Mouse (Mus musculus): ENCODE data around the gene Gm10974. TPM values are rescaled to one million over a fixed set of nuclear protein-coding genes. Genes with fewer than 3 reads are reported as not detected.

Gene Gm10974
- polyA plus RNA-seq, 1 experiment from 2014 or later: not detected

DNA sequence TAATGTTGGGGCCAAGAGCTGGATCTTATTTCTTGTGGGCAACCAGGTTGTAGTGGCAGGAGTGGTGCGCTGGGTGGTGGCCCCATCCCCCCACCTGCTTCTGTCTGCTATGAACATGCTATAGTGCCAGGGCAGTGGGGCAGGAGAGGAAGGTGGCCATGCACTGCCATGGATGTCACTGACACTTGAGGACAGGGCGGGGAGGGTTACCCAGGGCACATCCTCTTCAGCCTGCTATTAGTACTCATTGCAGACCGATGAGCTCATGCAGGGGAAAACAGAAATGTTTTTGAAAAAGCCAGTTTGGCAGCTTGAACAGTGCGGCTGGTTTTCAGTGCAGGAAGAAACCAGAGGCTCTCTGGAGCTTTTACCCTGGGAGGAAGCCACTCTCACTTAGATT lies 51.1 kb downstream of the Gm10974 start:
- no peak overlapping the region for H3K4me3 ChIP-seq
- H3K36me3 ChIP-seq: no peaks in the 10 kb centered on the region
- WGBS: 90% methylated on average over 4 of the region's 4 CpGs
- ATAC-seq (ENCODE audit: low FRiP score, low read depth): no peak
- 0 out of 2 replicates have a peak, but pooled peaks cover 5% of the 10 kb centered on the region for H3K27me3 ChIP-seq (replicated peaks)
- no peak overlapping the region for H3K9ac ChIP-seq
- no peaks in the 10 kb centered on the region for H3K4me1 ChIP-seq
- H3K4me2 ChIP-seq (replicated peaks): no peak overlapping the region
- no peaks in the 10 kb centered on the region for H3K9me3 ChIP-seq
- H3K27ac ChIP-seq: no peak overlapping the region

DNA sequence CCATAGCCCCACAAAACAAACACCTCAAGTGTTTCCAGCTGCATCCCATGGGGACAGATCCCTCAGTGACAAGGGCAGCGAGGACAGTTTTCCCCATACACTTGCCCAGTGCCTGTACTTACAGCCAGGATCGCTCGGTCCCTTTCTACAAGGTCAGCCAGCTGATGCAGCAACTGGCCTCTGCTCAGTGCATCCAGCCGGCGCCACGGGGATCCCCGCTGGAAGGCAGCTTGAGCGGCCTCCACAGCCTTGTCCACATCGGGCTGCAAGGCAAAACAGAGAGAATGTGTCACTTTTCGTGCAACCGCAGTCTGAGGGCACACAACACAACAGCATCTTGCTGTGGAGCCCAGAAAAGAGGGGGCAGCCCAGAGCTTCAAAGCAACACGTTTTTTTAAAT lies 53.3 kb downstream of the Gm10974 start:
- Histone ChIP-seq H3K4me2 (replicated peaks) (no peak overlapping the region), H3K4me1 (no peaks in the 10 kb centered on the region), H3K27me3 (replicated peaks) (peaks cover 11% of the 10 kb centered on the region; the same call in 1 of the 2 replicates), H3K27ac (no peak overlapping the region), H3K9me3 (no peaks in the 10 kb centered on the region), H3K4me3 (no peak overlapping the region), H3K9ac (no peak overlapping the region), H3K36me3 (no peaks in the 10 kb centered on the region)
- WGBS: 56% methylated on average over 12 of the region's 12 CpGs
- no peak for ATAC-seq (ENCODE audit: low FRiP score, low read depth)

DNA sequence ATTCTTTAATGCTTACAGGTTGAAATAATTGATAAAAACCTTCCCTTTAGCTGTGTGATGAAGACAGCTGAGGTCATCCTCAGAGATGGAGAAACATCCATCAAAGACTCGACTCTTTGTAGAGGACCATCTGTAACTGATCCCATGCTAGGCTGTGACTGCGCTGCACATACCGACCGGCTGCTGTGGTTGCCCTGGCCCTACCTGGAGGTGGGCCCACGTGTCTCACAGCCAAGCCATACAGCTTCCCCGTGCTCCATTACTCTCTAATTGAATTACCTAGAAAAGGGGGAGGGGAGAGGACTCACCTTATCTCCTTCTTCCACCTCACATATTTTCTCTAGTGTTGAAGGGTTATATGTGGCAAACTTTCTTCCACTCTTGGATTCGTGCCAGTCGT lies 56.2 kb downstream of the Gm10974 start:
- Histone ChIP-seq H3K27me3 (replicated peaks) (peaks cover 37% of the 10 kb centered on the region), H3K4me1 (peaks cover 2% of the 10 kb centered on the region), H3K4me2 (replicated peaks) (no peak overlapping the region), H3K9me3 (no peaks in the 10 kb centered on the region), H3K36me3 (no peaks in the 10 kb centered on the region), H3K27ac (no peak overlapping the region), H3K4me3 (no peak overlapping the region), H3K9ac (no peak overlapping the region)
- ATAC-seq (ENCODE audit: low FRiP score, low read depth): no peak
- WGBS: 77% methylated on average over 8 of the region's 8 CpGs

GRCm38 (mm10) chr7:66427053-66427436 lies 61.3 kb downstream of the Gm10974 start:
- Histone ChIP-seq H3K9ac (peak overlapping the region; percentile 42; the same call in 1 of the 2 replicates), H3K4me2 (replicated peaks) (peak overlapping the region; percentile 95), H3K9me3 (no peaks in the 10 kb centered on the region), H3K36me3 (no peaks in the 10 kb centered on the region), H3K4me1 (peaks cover 13% of the 10 kb centered on the region), H3K27ac (no peak overlapping the region), H3K27me3 (replicated peaks) (peaks cover 65% of the 10 kb centered on the region), H3K4me3 (peak overlapping the region; percentile 45)
- peak; percentile 69 for ATAC-seq (ENCODE audit: low FRiP score, low read depth)
- under 1% methylated on average over 23 of the region's 23 CpGs for WGBS

DNA sequence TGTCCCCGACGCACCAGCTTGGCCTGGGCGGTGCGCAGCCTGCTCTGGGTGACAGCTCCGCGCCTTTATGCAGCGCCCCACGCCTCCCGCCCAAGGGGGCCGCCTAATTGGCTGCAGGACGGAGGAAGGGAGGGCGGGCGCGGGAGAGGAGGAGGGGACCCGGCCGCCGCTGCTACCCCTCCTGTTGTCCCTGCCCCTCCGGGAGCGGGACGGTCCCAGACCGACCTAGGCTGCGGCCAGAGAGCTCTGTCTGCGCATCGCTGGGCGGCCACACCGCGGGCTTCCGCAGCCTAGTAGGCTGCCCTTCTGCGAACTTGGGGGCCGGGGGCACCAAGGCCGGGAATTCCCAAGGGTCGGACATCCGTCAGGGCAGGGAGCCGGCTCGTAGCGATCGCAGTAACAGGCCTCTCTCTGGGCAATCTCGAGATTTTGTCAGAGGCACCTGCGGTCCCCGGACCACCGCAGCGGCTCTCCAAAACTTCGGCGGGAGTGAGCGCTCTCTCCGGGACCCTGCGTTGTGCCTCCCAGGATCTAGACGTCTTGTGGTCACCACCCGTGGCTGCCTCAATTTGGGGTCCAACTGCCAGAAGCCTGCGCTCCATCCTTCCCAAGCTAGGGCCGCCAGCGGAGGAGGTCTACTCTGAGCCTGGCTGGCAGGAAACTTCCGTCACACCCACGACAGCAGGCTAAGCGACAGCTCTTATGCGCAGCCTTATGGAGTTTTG lies 61.9 kb downstream of the Gm10974 start, which contains the start of gene Aldh1a3:
Aldh1a3 (minus strand) TSS at position 81 of the 725 bp plus-strand sequence.
- H3K9ac ChIP-seq: peak within 1 kb of the TSS; percentile 42; the same call in 1 of the 2 replicates
- H3K4me3 ChIP-seq: peak within 1 kb of the TSS; percentile 45
- H3K27ac ChIP-seq: no peak within 1 kb of the TSS
- no peaks in the 10 kb centered on the region for H3K36me3 ChIP-seq
- no peaks in the 10 kb centered on the region for H3K9me3 ChIP-seq
- WGBS: 1% methylated on average over 56 of the region's 56 CpGs
- peaks cover 13% of the 10 kb centered on the region for H3K4me1 ChIP-seq
- peak; percentile 68 for ATAC-seq (ENCODE audit: low FRiP score, low read depth)
- peaks cover 65% of the 10 kb centered on the region for H3K27me3 ChIP-seq (replicated peaks)
- H3K4me2 ChIP-seq (replicated peaks): peak within 1 kb of the TSS; percentile 95

- Histone ChIP-seq H3K4me1 (no peaks in the 10 kb centered on the region), H3K27ac (no peak overlapping the region), H3K27me3 (replicated peaks) (peaks cover 7% of the 10 kb centered on the region; the same call in 1 of the 2 replicates), H3K4me3 (no peak overlapping the region), H3K9me3 (no peaks in the 10 kb centered on the region), H3K4me2 (replicated peaks) (no peak overlapping the region), H3K36me3 (no peaks in the 10 kb centered on the region), H3K9ac (no peak overlapping the region)
- 44% methylated on average over 10 of the region's 10 CpGs for WGBS
- ATAC-seq (ENCODE audit: low FRiP score, low read depth): no peak
Observed at GRCm38 (mm10) chr7:66434453-66434935, 68.8 kb downstream of the Gm10974 start.

Small RNAs within 50 kb of the gene (microRNA-seq; reads per million reads assigned to microRNA genes)
- gene Mir7057: not detected

Other genes with a start within 250 kb of the Gm10974 start
- 7.3 and 8.5 TPM in 2 replicates for gene Lrrk1, start 22.4 kb downstream of the Gm10974 start, polyA plus RNA-seq (2016; fragmentation: Nextera tagmentation; extraction: Ambion mirVana)
- gene Aldh1a3, start 61.6 kb downstream of the Gm10974 start, polyA plus RNA-seq (2016; fragmentation: Nextera tagmentation; extraction: Ambion mirVana): 2.4 and 3.4 TPM in 2 replicates